Mouse (Mus musculus) embryo, embryonic 11.5 days (tissue): ENCODE results near the gene Nckap1l.

Source experiments
- DNase-seq: peaks from one replicate; pipeline ENCODE4 v3.0.0-alpha.2; 2012; ENCODE audit warnings: low read depth, low spot score

Gene Nckap1l

DNA sequence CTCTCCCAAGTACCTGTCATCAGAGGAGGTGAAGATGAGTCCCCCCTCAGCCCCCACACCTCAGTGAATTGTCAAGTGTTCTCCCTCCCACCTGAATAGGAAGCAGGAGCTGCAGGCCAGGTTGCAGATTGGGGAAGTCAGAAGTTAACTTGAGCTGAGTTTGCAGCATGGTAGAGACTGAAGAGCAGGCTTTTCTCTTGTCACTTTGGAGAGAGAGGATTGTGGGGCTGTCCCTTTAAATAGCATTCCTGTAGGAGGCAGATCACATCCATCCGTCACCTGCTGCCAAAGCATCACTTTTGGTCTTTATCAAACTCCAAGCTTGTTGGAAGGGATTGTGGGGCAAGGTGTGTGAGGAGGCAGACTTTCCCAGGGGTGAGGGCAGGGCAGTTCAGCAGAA, 47.1 kb downstream of the Nckap1l start:
- DNase-seq = no peak

DNA sequence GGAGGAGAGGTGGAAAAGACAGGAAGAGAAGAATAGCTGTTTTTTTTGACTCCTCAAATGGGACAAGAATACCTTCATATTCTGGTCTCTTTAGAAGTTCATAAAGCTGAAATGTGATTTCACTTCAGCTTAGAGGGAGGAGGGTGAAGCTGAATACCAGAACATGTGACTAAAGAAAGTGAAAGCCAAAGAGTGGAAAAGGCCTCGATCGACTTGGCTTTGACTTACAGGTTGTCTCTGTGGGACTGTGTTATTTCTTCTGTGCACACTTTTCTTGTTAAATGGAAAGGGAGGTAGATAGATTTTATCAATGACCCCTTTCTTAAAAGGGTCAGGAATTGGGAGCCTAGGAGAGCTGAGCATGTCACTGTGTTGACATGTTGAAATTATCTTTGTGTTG, 47.6 kb downstream of the Nckap1l start:
- no peak for DNase-seq

GRCm38 (mm10) chr15:103502435-103503250, 49.0 kb downstream of the Nckap1l start, which contains the start of gene Pde1b:
Gene Pde1b, plus strand, starts transcription at chr15:103503034.
- DNase-seq = no peak

GRCm38 (mm10) chr15:103503251-103503600, 49.6 kb downstream of the Nckap1l start:
- no peak for DNase-seq

GRCm38 (mm10) chr15:103503660-103504059, 50.1 kb downstream of the Nckap1l start:
- DNase-seq = no peak

GRCm38 (mm10) chr15:103509317-103509716, 55.7 kb downstream of the Nckap1l start:
- no peak for DNase-seq

GRCm38 (mm10) chr15:103511652-103512051, 58.1 kb downstream of the Nckap1l start:
- DNase-seq = no peak

DNA sequence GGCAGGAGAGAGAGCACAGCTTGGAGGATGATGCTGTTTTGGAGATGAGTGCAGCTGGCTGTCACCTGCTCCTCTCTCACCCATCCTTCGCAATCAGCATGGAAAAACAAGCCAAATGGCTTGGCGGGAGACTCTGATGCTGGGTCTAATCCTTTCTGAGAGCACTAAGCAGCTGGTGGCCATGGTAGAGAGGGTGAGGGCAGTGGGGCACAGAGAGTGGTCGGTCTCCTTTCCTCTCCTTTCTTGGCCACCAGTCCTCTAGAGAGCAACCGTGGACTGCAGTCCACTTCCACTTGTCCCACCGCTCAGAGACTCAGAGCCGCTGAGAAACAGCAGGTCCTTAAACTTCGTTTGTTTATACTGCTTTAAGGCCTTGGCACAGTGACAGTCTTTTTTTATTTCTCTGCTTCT, 60.0 kb downstream of the Nckap1l start:
- no peak for DNase-seq

DNA sequence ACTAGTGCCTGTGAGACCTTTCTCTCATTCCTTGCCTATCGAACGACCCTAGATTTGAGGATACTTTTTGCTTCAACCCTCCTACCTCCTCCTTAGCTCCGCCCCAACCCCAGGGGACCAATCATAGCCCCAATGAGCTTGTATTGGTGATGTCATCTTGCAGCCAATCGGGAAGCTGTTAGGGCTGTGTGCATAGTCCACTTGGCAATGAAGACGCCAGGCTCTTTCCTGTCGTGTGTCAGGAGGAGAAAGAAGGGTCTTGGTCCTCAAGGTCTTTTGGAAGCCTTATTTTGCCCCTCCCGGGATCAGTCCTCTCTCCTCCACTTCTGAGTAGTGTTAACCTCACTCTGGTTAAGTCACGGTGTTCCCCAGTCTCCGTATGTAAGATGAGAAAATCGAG, 60.5 kb downstream of the Nckap1l start:
- peak; percentile 78 for DNase-seq

GRCm38 (mm10) chr15:103514914-103515313, 61.3 kb downstream of the Nckap1l start:
- DNase-seq = no peak

- DNase-seq = no peak
These were observed 65.2 kb downstream of the Nckap1l start for GRCm38 (mm10) chr15:103518600-103519385.

DNA sequence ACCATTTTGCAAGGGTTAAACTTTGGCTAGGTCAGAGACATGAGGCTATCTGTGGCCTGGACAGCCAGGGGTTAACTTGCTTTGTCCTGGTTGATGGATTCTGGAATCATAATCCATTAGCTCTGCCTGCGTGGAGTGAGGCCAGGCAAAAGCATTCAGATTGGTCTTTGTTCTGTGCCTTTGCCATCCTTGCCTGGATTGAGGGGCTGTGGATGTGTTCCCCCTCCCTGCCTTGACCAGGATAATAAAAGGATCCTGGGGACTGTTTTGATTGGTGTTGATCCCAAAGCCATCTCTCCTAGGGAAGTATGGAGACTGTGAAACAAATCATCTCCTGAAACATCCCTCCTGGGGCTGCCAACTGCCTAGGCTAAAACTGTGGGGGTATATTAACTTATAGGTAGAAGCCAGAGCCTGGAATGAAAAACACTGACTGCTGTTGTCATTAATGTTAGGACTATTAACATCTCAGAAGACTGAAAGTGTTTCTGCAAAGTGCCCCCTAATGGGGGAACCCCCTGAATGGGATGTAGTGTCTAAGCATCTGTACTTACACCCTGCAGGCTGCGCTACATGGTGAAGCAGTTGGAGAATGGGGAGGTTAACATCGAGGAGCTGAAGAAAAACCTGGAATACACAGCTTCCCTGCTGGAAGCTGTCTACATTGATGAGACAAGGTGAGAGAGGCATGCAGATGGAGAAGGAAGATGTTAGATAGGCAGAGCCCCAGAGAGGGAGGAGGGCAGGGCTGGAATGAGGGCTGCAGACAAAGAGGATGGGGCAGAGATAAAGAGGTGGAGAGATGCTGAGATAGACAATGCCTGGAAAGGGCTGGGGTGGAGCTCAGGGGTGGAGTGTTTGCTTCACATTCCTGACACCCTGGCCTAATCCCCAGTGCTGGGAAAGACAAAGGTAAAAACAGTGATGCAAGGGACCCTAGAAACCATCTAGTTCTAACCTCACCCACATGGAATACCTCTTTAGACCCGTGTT, 66.1 kb downstream of the Nckap1l start:
- DNase-seq = no peak

DNA sequence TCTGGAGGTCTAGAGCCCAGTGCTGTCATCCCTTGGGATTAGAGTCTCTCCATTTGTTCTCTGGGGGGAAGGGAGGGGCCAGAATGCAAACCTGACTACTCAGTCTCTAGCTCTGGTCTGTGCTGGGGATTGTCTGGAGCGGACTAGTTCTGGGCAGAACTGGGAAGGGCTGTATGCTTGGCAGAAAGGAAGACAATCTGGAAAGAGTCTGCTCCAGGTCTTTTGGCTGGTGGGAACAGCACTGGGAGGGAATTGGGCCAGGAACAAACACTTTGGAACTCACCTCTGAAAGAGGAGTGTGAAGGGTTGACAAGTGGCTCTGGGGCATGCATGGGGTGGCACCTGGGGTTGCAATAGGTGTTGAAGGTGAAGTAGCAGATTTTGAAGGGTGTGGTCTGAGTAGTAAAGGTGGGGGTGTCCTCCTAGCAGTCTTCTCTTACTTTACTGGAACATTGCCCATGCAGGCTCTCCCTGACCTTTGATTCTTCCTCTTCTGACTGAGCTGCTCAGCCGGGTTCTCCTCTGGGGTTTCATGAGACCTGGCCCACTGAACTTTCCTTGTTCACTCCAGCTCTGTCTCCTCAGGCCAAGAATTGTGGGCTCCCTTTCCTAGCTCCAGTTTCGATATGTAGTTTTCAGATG, 69.0 kb downstream of the Nckap1l start:
- DNase-seq = no peak

- no peak for DNase-seq
These were observed 69.6 kb downstream of the Nckap1l start for GRCm38 (mm10) chr15:103523156-103523555.

DNA sequence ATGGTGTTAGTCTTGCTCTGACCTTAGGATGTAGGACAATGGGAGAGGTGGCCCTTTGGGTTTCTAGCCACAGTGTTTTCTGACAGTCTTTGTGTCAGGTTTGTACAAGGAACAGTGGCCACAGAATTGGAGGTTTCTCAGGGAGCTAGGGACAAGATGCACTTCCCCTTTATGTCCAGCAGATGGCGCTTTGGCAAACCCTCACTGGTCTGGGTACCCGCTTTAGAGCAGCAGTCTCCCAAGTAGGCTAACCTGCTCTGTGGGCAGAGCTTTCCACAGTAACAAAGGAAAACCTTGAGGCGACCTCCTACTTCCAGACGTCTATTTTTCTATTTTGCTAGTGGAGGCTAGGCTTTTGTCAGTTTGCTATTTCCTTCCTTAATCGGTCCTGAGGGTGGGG, 76.8 kb downstream of the Nckap1l start:
- peak; percentile 61 for DNase-seq

DNA sequence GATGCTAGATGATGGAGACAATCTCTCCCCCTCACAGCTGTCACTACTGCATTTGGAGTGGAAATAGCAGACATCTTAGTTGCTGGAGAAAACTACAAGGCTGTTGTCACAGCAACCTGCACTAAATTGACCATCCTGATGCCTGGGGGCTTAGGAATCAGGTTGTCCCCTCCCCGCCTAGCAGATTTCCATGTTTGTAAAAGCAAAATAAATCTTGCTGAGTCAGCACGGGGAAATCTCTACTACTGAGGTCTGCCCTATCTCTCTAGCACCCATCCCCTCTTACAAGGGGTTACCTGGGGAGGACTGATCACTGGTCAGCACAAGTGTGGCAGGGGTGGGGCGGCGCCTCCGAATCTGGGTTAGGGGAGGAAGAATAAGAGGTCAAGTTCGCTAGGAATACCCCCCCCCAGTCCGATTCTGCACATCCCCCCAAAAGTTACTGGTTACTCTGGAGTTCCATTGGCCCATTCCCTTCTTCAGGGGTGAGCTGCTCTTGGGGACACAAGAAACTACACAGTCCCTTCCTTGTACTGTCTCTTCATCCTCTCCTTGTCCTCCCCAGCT, 80.5 kb downstream of the Nckap1l start:
- DNase-seq = no peak

- DNase-seq = no peak
These were observed 81.4 kb downstream of the Nckap1l start for GRCm38 (mm10) chr15:103535030-103535429.

DNA sequence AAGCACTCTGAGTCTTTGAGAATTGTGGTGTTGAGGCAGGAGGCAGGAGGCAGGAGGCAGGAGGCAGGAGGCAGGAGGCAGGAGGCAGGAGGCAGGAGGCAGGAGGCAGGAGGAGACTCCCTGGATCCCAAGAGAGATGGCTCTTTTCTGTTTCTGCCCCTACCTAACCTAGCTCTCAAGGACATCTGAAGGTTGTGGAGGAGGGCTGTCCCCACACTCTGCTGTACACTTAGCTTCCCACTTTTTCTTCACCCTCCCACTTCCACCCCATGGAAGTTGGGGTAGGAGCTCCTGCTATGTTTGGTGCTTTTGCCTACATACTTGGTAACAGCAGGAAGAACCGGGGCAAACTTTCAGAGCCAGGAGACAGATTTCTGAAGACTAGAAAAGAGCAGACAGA, 82.2 kb downstream of the Nckap1l start:
- no peak for DNase-seq

- no peak for DNase-seq
These were observed 82.9 kb downstream of the Nckap1l start for GRCm38 (mm10) chr15:103536456-103536855.

GRCm38 (mm10) chr15:103537011-103537821, 83.6 kb downstream of the Nckap1l start:
- no peak for DNase-seq
